Mouse (Mus musculus) ovary, postnatal 10 days (tissue): ENCODE data around the gene Hpf1.

Experiments
- DNase-seq: peaks from one replicate; pipeline ENCODE4 v3.0.0; 2022; ENCODE audit warnings: low spot score

The Hpf1 gene

DNA sequence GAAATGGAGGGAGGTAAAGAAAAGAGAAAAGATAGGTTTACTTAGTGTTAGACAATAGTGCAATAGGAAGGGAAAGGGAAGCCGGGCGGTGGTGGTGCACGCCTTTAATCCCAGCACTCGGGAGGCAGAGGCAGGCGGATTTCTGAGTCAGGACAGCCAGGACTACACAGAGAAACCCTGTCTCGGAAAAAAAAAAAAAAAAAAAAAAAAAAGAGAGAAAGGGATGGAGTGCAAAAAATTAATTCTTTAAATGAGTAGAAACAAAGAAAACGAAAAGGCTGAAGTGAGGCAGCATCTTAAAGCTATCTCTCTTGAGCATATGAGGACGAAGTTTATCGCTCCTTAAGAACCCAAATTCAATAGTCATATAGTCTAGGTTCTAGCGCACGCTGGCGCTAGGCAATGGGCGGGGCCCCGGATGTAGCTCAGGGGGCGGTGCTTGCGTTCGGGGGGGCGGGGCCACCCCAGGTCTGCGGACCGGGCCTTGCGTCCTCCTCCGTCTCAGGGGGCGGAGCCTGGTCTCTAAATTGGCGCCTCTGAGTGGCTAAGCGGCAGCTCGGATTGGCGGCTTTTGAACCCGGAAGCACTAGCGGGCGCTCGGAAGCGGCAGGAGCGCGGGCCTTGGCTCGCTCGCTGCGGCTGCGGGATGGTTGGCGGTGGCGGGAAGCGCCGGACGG lies at the start of gene Hpf1:
TSS of gene Hpf1 (plus strand) at position 576 of the 677 bp plus-strand sequence.
- peak; percentile 74 for DNase-seq

- DNase-seq = no peak
These were observed 47.8 kb upstream of the Hpf1 start for GRCm38 (mm10) chr8:60842388-60842787.

- no peak for DNase-seq
These were observed 32.7 kb upstream of the Hpf1 start for GRCm38 (mm10) chr8:60857559-60857958.

DNA sequence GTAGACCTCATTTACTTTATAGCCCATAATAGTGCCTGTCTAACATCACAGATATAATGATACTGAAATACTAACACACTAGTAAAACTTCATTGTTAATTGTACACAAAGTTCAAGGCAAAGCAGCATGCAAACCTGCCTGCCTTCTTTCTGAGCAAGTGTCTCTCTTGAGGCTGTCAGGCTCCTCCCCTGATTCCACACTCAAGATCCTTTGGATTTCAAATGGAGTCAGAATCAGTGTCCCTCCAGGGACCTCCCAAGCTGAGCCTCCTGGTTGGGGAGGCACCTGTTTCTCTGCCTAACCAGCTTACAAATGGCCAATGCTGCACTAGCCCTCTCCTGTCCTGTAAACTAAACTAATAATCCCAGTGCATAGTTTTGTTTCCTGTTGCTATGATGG lies 32.1 kb upstream of the Hpf1 start:
- DNase-seq = no peak

DNA sequence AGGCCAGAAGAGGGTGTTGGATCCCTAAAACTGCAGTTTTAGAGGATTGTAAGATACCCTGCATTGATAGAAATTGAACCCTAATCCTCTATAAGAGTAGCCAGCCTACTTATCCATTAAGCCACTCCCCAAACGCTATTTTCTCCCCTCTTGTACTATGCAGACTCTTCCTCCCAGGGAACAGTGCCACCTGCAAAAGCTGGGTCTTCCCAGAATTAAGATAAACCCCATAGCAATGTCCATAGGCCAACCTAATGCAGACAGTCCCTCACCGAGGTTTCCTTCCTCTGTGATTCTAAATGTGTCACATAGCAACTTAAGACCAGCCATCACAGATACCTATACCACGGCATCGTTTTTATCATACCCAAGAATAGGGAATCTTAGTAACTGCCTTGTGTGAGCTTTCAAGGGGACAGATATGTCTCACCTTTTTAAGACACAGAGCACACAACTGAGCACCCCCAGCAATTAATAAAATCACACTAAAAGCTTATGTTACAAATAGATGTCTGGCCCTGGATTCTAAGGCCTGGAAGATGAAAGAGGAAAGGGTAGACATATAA lies 31.2 kb upstream of the Hpf1 start:
- no peak for DNase-seq

DNA sequence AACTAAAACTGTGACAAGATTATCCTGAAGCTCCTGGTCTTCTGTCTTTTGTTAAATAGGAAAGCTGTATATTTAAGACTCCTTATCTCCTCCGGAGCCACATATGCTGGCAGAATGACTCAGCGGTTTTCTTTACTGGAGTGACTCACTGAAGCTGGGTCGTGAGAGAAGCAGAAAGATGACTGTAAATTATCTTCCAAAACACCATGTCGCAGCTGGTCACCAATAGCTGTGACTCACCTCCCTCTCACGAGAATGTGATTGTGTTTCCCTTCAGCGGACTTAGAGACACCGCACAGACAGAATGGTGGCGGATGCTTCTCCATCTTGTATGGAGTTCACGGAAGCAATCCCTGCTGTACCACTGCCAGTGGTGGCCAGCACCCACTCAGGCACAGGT lies 30.6 kb upstream of the Hpf1 start:
- DNase-seq = no peak

DNA sequence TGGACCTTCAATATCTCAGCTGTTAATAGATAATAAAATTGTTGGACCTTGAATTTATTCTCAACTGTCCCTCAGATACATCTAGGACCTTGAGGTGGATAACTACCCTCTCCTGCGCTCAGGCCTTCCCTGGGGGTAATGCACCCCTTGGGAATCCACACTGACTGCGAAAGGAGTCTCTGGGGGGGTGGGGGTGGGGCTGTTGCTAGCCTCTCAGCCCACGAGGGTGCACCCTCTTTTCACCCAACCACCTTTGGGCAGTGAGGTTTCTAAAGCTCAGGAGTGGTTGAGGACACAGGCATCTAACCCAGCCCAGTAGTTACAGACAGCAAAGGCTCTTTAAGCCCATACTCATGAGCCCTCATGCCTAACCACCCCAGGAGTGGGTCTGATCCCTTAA lies 29.5 kb upstream of the Hpf1 start:
- no peak for DNase-seq

GRCm38 (mm10) chr8:60861783-60862182 lies 28.4 kb upstream of the Hpf1 start:
- DNase-seq = no peak

DNA sequence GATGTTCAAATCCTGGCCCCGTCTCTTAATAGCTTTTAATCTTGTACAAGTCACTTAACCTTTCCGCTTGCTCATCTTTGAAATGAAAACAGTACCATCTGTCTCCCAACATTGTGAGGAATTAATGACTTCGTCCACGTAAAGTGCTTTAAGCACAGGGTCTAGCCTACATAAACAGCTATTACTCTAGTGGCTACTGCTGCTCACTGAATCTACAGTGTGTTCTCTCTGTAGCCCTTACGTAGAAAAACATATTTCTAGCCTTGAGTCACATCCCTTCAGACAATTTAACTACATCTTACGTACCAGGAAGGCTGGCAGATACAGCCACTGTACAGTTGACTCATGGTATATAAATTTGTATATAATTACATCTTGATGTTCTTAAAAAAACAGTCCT lies 25.3 kb upstream of the Hpf1 start:
- DNase-seq = no peak

GRCm38 (mm10) chr8:60865504-60866114 lies 24.6 kb upstream of the Hpf1 start:
- DNase-seq = no peak

DNA sequence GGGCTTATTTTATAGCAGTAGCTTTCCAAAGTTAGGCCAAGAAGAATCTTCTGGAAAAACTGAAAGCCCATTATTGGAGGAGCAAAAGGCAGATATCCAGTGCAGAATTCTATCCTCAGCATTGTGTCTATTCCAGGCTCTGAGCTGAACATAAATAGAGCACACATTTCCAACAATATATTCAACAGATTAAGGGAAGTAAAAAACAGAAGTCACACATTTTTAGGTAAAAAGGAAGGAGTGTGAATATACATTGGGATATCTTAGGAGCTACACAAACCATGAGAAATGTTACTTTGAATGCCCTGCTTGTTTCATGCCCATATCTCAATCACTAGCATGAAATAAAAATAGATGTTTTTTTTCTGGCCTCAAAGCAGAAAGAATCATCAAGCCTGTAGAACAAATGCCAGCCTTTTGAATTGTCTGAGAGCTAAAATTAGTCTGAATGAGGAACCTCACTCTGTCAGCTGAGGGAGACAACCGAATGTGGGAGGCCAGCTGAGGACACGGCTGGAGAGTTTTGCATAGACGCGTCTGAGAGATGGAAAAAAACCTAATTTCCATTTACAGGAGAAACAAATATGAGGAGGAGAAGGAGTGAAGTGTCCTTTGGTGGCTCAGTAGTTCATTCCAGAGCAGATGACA lies 22.6 kb upstream of the Hpf1 start:
- DNase-seq = no peak

GRCm38 (mm10) chr8:60868236-60868965 lies 21.8 kb upstream of the Hpf1 start:
- DNase-seq = no peak

- DNase-seq = no peak
These were observed 20.5 kb upstream of the Hpf1 start for GRCm38 (mm10) chr8:60869761-60870160.

DNA sequence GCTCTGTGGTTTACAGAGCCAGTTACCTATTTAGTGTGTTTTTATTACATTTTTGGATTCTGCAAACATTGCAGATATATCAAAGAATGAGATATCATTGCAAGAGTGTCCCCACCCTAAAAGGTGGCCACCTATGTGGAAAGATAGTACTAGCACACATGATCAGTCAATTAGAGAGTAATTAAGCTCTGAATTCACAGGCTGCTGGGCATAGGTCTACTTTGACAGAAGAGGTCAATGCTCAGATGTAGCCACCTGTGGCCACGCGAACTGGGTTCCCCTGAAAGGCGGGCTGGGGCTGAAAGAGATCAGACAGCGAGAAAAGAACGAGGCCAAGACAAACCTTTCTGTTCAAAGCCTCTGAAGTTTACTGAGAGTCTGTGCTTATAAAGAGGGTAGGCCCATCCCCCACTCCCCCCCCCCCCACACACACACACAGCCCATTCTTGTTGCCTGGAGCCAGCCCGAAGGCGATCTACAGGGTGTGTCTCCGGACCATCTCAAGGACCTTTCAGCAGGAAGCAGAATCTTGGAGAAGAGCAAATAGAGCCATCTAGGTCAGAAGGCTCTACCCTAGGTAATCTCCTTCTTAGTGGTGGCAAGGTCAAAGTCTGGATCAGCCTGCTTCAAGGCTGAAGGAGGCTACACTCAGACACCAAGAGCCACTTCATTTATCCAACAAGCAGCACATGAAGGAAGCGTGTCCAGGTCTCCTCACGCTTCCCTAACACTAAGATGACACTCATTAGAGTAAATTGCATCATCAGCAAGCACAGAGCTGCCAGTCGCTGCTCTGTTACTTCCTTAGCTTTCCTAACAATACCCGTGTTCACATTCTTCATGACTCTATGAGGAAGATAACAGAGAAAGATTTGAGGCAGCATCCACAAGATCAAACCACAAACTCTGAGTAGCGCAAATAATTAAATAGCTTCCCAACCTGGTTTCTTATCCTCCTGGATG lies 19.7 kb upstream of the Hpf1 start:
- DNase-seq = no peak

- no peak for DNase-seq
These were observed 11.6 kb upstream of the Hpf1 start for GRCm38 (mm10) chr8:60878617-60879016.

GRCm38 (mm10) chr8:60883419-60884137 lies 6.6 kb upstream of the Hpf1 start:
- no peak for DNase-seq

DNA sequence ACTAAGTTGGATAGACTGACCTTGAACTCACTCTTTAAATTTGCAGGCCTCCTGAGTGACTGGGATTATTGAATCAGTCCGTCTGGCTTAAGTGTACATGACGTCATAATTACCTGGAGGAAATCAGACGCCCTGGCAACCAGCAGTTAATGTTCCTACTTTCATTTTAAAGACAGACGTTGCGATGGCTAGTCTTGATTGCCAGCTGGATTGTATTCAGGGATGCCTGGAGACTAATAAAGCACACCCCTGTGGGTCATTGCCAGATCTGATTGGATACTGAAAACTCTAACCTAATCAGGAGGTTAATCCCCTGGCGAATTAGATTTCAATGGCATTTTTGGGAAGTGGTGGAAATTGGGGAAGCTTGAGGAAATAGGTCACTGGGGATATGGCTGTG lies 3.5 kb upstream of the Hpf1 start:
- DNase-seq = no peak

GRCm38 (mm10) chr8:60889131-60889842 lies 931 bp upstream of the Hpf1 start:
- DNase-seq = no peak

DNA sequence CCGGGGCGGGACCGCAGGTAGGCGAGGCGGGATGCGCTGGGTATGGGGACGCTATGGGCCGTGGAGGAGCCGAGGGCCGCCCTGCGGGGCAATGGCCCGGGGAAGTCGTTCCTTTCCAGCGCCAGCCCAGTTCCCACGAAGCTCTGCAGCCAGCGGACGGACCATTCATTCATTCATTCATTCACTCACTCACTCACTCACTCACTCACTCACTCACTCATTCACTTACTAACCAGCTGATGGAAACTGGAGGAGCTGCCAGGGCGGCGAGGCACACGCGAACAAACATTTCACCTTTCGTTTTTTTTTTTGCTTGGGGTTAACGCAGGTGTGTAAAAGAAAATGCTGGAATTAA lies 279 bp downstream of the Hpf1 start:
- DNase-seq = no peak

DNA sequence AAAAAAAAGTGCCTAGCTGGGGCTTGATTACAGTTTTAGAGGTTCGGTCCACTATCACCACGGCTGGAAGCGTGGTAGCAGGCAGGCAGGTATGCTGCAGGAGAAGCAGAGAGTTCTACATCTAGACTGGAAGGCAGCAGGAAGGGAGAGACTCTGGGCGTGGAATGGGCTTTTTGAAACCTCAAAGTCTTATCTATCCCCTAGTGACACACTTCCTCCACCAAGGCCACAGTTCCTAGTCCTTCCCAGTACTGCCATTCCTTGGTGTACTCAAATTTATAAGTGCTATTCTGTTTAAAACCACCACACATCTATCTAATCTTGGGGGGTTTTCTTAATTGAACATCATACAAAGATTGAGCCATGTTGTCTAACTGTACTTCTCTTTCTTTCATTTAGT lies 1.5 kb downstream of the Hpf1 start:
- no peak for DNase-seq
